Mouse (Mus musculus): ENCODE measurements around the gene Casz1.

The Casz1 gene

DNA sequence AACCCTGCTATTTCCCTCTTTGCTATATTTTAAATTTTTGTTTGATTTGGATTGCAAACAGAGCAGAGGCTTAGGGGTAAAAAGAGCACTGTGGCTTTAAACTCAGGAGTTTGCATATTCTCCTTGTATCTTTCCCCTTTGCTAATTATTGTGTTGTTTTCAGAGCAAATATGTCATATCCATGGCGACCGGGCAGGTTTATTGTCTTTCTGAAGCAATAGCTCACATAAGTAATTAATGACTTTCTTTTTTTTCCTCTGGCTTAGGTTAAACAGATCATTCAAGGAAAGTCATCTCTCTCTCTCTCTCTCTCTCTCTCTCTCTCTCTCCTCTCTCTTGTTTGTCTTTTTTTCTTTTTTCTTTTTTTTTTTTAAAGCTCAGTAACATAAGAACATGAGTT, 4.6 kb downstream of the Casz1 start:
- Histone ChIP-seq H3K36me3 (ENCODE audit: control insufficient read depth, insufficient read depth, low read length, poor library complexity, severe bottlenecking) (no peaks in the 10 kb centered on the region), H3K27me3 (ENCODE audit: control insufficient read depth, insufficient read depth, low read length, poor library complexity, severe bottlenecking) (no peaks in the 10 kb centered on the region; the same call in 1 of the 2 replicates)
- DNase-seq (ENCODE audit: low read depth, low spot score): no peak

DNA sequence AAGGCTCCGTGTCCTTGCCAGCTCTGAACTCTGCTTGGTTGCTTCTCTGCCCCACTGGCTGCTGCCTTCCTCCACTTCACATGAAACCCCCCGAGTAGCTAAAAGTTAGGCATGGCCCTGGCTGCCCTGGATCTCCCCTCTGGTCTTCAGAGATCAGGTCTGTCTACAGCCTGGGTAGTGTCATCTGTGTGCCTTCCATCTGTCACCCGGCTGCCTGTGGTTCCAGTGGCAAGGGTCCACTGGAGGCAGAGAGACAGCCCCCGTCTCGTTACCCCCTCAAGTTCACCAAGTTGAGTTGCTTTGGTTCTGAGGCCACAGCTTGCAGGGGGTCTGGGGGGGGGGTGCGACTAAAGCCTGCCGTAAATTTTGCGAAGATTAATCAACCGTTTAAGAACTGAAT, 6.5 kb downstream of the Casz1 start:
- H3K36me3 ChIP-seq (ENCODE audit: control insufficient read depth, insufficient read depth, low read length, poor library complexity, severe bottlenecking): no peaks in the 10 kb centered on the region
- no peak for DNase-seq (ENCODE audit: low read depth, low spot score)
- H3K27me3 ChIP-seq (ENCODE audit: control insufficient read depth, insufficient read depth, low read length, poor library complexity, severe bottlenecking): no peaks in the 10 kb centered on the region; the same call in 1 of the 2 replicates

DNA sequence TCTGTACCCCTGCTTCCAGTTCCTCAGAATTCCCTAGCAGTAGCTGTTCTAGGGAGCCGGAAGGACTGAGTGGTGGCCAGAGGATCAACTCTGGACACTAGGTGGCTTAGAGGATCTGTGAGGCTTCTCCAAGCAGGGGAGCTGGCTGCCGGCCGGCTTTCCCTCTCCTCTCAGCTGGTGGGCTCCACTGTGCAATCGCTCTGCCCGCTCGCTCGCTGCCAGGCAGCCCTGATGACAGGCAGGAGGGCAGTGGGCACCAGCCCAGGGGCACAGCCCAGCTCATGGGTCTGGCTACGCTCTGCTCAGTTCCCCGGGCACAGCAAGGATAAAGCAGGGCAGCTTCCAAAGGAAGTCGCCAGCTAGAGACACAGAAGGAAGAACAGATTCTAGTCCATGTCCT, 7.7 kb downstream of the Casz1 start:
- Histone ChIP-seq H3K36me3 (ENCODE audit: control insufficient read depth, insufficient read depth, low read length, poor library complexity, severe bottlenecking) (no peaks in the 10 kb centered on the region), H3K27me3 (ENCODE audit: control insufficient read depth, insufficient read depth, low read length, poor library complexity, severe bottlenecking) (no peaks in the 10 kb centered on the region; the same call in 1 of the 2 replicates)
- DNase-seq (ENCODE audit: low read depth, low spot score): no peak

DNA sequence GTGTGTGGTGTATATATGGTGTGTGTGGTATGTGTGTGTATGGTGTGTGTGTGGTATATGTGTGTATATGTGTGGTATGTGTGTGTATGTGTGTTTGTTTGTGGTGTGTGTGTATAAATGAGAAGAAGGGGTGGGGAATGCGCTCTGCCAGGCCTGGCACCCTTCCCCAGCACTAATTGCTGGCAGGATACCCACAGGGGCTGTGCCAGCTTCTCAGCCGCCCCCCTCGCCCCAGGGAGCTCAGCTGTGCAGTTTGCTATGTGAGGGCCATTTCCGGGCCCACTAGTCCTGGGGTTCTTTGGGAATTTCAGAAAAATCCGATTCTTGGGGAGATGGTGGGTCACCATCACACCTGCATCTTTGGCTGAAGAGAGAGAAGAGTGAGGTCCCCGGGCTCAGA, 9.0 kb downstream of the Casz1 start:
- no peak for DNase-seq (ENCODE audit: low read depth, low spot score)
- Histone ChIP-seq H3K36me3 (ENCODE audit: control insufficient read depth, insufficient read depth, low read length, poor library complexity, severe bottlenecking) (no peaks in the 10 kb centered on the region), H3K27me3 (ENCODE audit: control insufficient read depth, insufficient read depth, low read length, poor library complexity, severe bottlenecking) (no peaks in the 10 kb centered on the region)

DNA sequence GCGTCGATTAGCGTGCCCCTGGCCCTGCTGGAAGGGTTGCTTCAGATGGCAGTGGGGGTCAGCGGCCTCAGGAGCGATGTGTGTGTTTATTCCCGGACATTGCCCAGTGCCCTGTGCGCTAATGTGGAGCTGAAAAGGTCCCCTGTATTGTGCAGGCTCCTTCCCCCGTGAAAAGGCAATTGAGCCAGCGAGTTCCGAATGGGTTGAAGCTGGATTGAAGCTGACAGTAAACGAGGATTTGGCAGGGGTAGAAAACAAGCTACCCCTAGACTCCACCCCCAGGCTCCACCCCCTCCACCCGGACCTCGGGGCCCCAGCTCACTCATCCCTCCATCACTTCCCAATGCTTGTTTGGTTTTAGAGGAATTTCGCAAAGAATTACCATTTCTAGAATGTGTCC, 12.3 kb downstream of the Casz1 start:
- no peaks in the 10 kb centered on the region for H3K27me3 ChIP-seq (ENCODE audit: control insufficient read depth, insufficient read depth, low read length, poor library complexity, severe bottlenecking)
- no peaks in the 10 kb centered on the region for H3K36me3 ChIP-seq (ENCODE audit: control insufficient read depth, insufficient read depth, low read length, poor library complexity, severe bottlenecking)
- DNase-seq (ENCODE audit: low read depth, low spot score): no peak

DNA sequence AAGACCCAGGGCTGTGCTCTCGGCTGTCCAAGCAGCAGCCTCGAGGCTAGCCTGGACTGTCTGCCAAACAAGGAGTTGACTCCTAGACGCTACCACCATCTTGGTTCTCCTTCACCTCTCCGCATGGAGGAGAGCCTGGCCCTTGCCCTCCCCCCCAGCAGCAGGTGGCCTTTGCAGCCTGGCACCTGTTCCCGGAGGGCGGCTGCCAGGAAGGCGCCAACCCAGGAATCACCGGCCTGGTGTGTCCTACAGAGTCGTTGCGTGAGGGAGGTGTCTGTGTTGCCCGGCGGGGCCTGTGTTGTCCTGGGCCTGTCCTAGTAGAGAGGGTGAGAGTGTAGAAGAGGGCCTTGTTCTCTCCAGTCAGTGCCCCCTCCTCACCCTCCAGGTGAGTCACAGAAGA, 13.9 kb downstream of the Casz1 start:
- H3K36me3 ChIP-seq (ENCODE audit: control insufficient read depth, insufficient read depth, low read length, poor library complexity, severe bottlenecking): no peaks in the 10 kb centered on the region
- H3K27me3 ChIP-seq (ENCODE audit: control insufficient read depth, insufficient read depth, low read length, poor library complexity, severe bottlenecking): no peaks in the 10 kb centered on the region
- no peak for DNase-seq (ENCODE audit: low read depth, low spot score)

DNA sequence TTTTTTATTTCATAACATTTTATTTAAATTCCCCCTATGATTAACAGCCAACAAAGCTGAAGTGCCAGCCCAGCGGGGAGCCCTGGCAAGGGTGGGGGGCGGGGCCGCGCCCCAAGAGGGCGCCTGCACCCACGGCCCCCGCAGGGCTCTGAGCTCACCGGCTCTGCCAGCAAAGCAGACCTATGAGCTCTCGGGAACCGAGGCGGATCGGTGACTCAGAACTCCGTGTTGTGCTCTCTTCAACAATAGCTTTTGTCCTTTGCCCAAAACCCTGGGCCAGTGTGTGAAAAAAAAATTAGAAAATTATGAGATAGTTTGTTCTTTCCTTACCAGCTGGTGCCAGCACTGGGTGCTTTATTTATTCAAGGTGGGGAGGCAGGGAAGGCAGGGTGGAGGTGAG, 15.9 kb downstream of the Casz1 start:
- DNase-seq (ENCODE audit: low read depth, low spot score): no peak
- H3K27me3 ChIP-seq (ENCODE audit: control insufficient read depth, insufficient read depth, low read length, poor library complexity, severe bottlenecking): no peaks in the 10 kb centered on the region
- H3K36me3 ChIP-seq (ENCODE audit: control insufficient read depth, insufficient read depth, low read length, poor library complexity, severe bottlenecking): no peaks in the 10 kb centered on the region

DNA sequence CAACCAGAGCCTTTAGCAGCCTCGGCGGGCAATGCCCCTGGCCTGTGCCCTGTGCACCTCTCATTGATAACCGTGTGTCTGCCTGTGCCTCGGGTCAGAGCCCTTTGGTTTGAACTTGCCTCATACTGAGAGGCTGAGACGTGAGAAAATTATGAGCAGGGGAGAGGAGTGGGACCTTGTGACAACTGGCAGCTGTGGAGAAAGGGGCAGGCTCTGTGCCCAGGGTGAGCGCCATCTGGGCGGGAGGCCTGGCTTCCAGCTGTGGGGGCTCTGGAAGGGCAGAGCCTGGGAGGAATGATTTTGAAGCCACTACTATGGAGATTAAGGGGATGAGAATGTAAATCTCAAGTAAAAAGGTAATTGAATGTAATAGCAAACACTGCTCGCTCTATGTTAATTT, 19.1 kb downstream of the Casz1 start:
- H3K27me3 ChIP-seq (ENCODE audit: control insufficient read depth, insufficient read depth, low read length, poor library complexity, severe bottlenecking): no peaks in the 10 kb centered on the region
- no peak for DNase-seq (ENCODE audit: low read depth, low spot score)
- H3K36me3 ChIP-seq (ENCODE audit: control insufficient read depth, insufficient read depth, low read length, poor library complexity, severe bottlenecking): no peaks in the 10 kb centered on the region

DNA sequence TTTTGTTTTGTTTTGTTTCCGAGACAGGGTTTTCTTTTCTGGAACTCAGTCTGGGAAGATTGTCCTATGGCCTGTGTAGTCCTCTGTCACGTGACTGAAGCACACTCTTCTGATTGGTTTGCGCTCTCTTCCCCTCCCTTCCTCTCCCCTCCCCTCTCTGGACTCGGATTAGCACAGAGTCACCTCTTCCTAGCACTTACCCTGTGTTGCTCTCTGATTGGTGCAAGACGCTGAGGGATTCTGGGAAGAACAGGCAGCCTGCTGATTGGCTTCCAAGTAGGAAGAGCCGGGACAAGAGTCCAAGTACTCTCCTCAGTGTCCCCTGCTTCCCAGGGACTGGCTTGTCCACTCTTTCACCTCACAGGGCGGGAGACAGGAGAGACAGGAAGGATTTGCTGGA, 26.1 kb downstream of the Casz1 start:
- H3K27me3 ChIP-seq (ENCODE audit: control insufficient read depth, insufficient read depth, low read length, poor library complexity, severe bottlenecking): no peaks in the 10 kb centered on the region
- H3K36me3 ChIP-seq (ENCODE audit: control insufficient read depth, insufficient read depth, low read length, poor library complexity, severe bottlenecking): no peaks in the 10 kb centered on the region
- DNase-seq (ENCODE audit: low read depth, low spot score): no peak

DNA sequence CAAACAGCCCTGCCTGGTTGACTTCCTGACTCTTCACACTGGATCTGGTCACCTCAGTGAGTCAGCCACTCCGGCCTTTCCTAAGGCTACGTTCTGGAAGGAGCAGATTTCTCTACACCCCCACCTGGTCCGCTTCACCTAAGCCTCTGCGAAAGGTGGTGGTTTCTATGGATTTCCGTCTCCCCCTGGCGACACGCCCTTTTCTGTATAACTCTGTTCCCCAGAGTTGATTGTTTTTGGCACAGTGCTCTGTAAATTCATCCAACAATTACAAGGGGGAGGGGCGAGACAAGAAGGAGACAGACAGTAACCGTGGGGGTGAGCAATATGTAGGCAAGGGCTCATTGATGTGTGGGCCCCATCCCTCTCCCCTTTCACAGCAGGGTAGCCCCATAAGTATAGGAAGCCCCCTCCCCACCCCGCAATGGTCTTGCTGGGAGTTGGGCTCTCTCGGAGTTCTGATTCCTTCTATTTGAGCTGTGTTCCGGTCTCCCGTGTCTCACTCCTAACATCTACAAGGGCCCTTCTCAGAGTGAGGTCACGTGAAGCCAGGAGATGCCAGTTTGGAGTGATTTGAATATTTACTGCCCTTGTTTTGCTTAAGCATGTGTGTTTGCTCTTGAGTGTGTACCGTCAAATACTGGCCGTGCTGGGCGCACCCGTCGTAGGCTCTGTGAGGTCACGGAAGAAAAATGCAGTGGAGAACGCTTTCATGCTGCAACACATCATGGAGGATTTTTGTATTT, 29.2 kb downstream of the Casz1 start:
- DNase-seq (ENCODE audit: low read depth, low spot score): no peak
- Histone ChIP-seq H3K36me3 (ENCODE audit: control insufficient read depth, insufficient read depth, low read length, poor library complexity, severe bottlenecking) (no peaks in the 10 kb centered on the region), H3K27me3 (ENCODE audit: control insufficient read depth, insufficient read depth, low read length, poor library complexity, severe bottlenecking) (no peaks in the 10 kb centered on the region)

DNA sequence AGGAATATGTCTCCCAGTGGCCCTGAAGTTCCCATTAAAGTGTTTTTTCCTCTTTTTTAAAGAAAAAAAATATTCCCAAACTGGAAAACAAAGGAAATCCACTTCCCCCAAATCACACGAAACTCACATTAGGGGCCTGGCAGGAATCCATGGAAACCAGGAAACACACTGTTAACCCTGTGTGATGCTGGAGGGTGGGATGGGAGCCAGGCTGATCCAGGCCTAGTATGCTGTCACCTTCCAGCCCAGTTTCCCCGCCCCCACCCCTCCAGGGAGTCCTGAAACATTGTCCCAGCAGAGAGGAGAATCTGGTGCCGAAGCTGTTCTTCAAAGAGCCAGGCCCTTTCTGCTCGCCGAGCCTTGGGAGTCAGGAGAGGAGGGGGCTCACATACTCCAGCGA, 32.2 kb downstream of the Casz1 start:
- no peak for DNase-seq (ENCODE audit: low read depth, low spot score)
- Histone ChIP-seq H3K27me3 (ENCODE audit: control insufficient read depth, insufficient read depth, low read length, poor library complexity, severe bottlenecking) (no peaks in the 10 kb centered on the region), H3K36me3 (ENCODE audit: control insufficient read depth, insufficient read depth, low read length, poor library complexity, severe bottlenecking) (no peaks in the 10 kb centered on the region)

DNA sequence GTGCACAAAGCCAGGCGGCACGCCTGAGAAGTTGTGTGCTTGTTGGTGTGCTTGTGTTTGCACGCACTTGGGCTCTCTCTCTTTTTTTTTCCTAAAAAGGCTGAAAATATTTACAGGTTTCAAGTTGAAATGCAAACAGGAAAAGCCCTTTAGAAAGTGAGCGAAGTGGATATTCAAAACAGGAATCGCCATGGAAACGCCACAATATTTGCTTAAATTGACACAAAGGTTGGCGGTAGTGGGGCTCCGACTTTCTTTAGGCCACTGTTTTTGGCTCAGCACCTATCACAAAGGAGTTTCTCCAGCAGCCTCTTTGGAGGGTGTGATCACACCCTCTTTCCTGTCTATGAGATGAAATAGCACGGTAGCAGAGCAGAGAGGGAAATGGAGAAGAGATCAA, 32.8 kb downstream of the Casz1 start:
- no peak for DNase-seq (ENCODE audit: low read depth, low spot score)
- H3K36me3 ChIP-seq (ENCODE audit: control insufficient read depth, insufficient read depth, low read length, poor library complexity, severe bottlenecking): no peaks in the 10 kb centered on the region

DNA sequence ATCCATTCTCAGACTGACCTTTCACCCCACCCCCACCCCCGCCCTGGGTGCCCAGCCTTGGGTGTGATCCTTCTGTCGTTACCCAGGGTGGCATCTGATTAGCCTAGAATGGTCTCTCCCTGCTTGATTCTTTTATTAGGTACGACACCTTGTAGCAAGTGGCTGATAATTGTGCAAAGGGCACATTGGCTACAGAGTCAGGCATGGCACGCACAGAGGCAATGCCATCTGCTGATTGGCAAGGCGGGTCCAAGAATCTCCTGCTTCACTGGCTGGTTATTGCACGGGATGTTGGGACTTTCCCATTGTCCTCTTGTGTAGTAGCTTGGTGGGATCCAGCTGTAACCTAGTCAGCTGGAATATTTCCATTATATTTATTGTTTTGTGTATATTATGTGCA, 33.4 kb downstream of the Casz1 start:
- Histone ChIP-seq H3K27me3 (ENCODE audit: control insufficient read depth, insufficient read depth, low read length, poor library complexity, severe bottlenecking) (no peaks in the 10 kb centered on the region), H3K36me3 (ENCODE audit: control insufficient read depth, insufficient read depth, low read length, poor library complexity, severe bottlenecking) (no peaks in the 10 kb centered on the region)
- DNase-seq (ENCODE audit: low read depth, low spot score): no peak

More for the DNA sequence above, 32.8 kb downstream of the Casz1 start:
- no peaks in the 10 kb centered on the region for H3K27me3 ChIP-seq (ENCODE audit: control insufficient read depth, insufficient read depth, low read length, poor library complexity, severe bottlenecking)

DNA sequence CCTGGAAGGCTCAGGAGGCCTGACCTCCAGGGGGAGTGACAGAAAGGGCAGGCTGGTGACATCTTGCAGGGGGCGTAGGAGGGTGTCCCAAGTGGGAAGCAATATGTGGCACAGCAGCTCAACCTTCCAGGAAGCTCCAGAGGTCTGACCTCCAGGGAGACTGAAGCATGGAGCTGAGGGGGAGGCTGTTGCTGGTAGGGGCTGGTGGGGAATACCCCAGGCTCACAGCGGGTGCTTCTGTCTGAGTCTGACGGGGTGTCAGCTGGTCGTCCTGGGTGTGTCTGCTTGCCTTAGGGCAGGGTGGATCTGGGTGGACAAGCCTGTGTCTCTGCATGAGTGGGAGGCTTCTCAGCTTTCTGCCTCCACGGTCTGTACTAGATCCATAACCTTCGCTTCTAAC, 38.1 kb downstream of the Casz1 start:
- Histone ChIP-seq H3K36me3 (ENCODE audit: control insufficient read depth, insufficient read depth, low read length, poor library complexity, severe bottlenecking) (no peaks in the 10 kb centered on the region), H3K27me3 (ENCODE audit: control insufficient read depth, insufficient read depth, low read length, poor library complexity, severe bottlenecking) (no peaks in the 10 kb centered on the region)
- no peak for DNase-seq (ENCODE audit: low read depth, low spot score)

DNA sequence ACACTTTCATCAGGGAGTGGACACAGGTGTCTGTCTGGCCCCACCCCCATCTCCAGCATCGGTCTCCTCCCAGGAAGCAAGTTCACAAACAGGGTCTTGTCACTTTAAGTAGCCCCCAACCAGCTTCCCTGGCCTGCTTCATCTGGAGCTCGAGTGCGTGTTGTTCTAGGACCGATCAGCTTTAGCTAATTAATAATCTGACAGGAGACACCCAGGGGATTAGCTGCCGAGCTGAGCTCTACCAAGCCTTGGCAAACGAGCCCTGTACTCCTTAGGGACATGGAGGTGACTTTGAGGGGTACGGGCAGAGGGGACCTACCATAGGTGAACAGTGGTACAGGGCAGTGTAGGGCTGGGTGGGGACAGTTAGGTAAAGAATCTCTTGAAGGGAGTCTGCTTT, 40.7 kb downstream of the Casz1 start:
- no peak for DNase-seq (ENCODE audit: low read depth, low spot score)
- no peaks in the 10 kb centered on the region for H3K27me3 ChIP-seq (ENCODE audit: control insufficient read depth, insufficient read depth, low read length, poor library complexity, severe bottlenecking)
- H3K36me3 ChIP-seq (ENCODE audit: control insufficient read depth, insufficient read depth, low read length, poor library complexity, severe bottlenecking): no peaks in the 10 kb centered on the region

DNA sequence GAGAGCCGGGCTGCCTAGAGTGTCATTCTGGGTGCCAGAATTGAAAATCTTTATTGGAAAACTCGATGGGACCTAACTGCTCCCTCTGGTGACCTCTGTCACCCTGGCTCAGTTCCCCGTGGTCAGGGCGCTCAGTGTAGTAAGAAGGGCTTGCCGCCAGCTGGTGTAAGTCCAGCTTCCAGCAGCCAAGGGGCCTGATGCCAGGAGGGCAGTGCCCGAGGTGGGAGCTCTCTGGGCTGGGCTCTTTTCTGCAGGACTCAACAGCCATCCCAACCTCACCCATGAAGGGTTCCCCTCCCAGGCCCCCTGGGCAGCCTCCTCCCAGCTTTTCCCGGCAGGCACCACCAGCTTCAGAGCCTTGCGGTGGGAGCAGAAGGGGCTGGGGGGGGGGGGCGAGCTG, 42.0 kb downstream of the Casz1 start:
- Histone ChIP-seq H3K36me3 (ENCODE audit: control insufficient read depth, insufficient read depth, low read length, poor library complexity, severe bottlenecking) (no peaks in the 10 kb centered on the region), H3K27me3 (ENCODE audit: control insufficient read depth, insufficient read depth, low read length, poor library complexity, severe bottlenecking) (no peaks in the 10 kb centered on the region)
- DNase-seq (ENCODE audit: low read depth, low spot score): no peak
